14 mouse cellular contexts compared by ENCODE assay signal in genomic region chr15:80598750-80599149, GRCm38 (mm10). TPM values are rescaled to one million over a fixed set of nuclear protein-coding genes. Genes with fewer than 3 reads are reported as not detected.
DNase-seq lines count a peak whose midpoint lies in the region; ATAC-seq and TF ChIP-seq lines count a peak whose summit lies in the region.
"Had no signal": no experiment of that assay in that cellular context is flagged by ENCODE, and none has a peak within 500 bp of the region (broad histone marks: within the 10 kb centered on the region; RNA-seq: fewer than 3 reads in every experiment).

No protein-coding gene starts in this region.

- no peaks in the 10 kb centered on the region for H3K9me3 ChIP-seq in heart, embryonic 12.5 days (replicated peaks)
- no peaks in the 10 kb centered on the region for H3K9me3 ChIP-seq in kidney, postnatal 0 days (replicated peaks; ENCODE audit: low read length)
- H3K9me3 ChIP-seq in CH12.LX (replicated peaks; ENCODE audit: low read length), result no peaks in the 10 kb centered on the region
- no peaks in the 10 kb centered on the region for H3K9me3 ChIP-seq in limb, embryonic 15.5 days
- H3K9me3 ChIP-seq: hindbrain, embryonic 15.5 days; midbrain, embryonic 15.5 days had no signal

- no peak for DNase-seq in heart, postnatal 25 days (ENCODE audit: low spot score)
- DNase-seq in kidney, postnatal 0 days (ENCODE audit: low spot score), result no peak
- no peak for DNase-seq in kidney, postnatal 14 days
- DNase-seq in CH12.LX (ENCODE audit: extremely low read depth), result no peak
- no peak for DNase-seq in retina, embryonic 14.5 days (ENCODE audit: low spot score)
- DNase-seq in cerebellum, adult 11-12 months, result no peak
- DNase-seq: cerebellum, adult 2 months; right cerebral cortex, postnatal 14 days; thymus, postnatal 4 days had no signal

- H3K4me2 ChIP-seq in heart, embryonic 12.5 days, result peak overlapping the region; percentile 53
- peak overlapping the region; percentile 43 for H3K4me2 ChIP-seq in kidney, postnatal 0 days (ENCODE audit: low read length)
- H3K4me2 ChIP-seq in CH12.LX (ENCODE audit: insufficient read depth, low read depth, poor library complexity, severe bottlenecking), result 0 out of 2 replicates have a peak overlapping the region, but pooled peaks have one; percentile 97
- peak overlapping the region; percentile 24; the same call in 1 of the 2 replicates for H3K4me2 ChIP-seq in limb, embryonic 15.5 days
- H3K4me2 ChIP-seq: hindbrain, embryonic 15.5 days; midbrain, embryonic 15.5 days had no signal

- no peak overlapping the region for H3K9ac ChIP-seq in heart, embryonic 12.5 days
- no peak overlapping the region for H3K9ac ChIP-seq in kidney, postnatal 0 days (ENCODE audit: low read depth, low read length)
- H3K9ac ChIP-seq in CH12.LX (ENCODE audit: insufficient read depth, low read depth), result no peak overlapping the region
- H3K9ac ChIP-seq in limb, embryonic 15.5 days, result no peak overlapping the region
- H3K9ac ChIP-seq: hindbrain, embryonic 15.5 days; midbrain, embryonic 15.5 days had no signal

- in situ Hi-C loops in CH12.LX (cut with MboI; ENCODE audit: low pct_ligation_motif_present, low pct_unique_long_range_greater_than_20kb, low sequenced_read_pairs), result no loop called here

- TF ChIP-seq CTCF in kidney, postnatal 0 days (IDR thresholded peaks at IDR 0.05; ENCODE audit: low read depth), result no peak
- no peak for TF ChIP-seq CTCF in CH12.LX (conservative IDR thresholded peaks at IDR 0.05 in 1 of 2, IDR thresholded peaks at IDR 0.05 in 1 of 2; ENCODE audit: low read depth in 2 of 2, low read length in 2 of 2)

- TF ChIP-seq EP300 in CH12.LX (IDR thresholded peaks at IDR 0.05; ENCODE audit: low read length), result no peak

- no peaks in the 10 kb centered on the region for H3K27me3 ChIP-seq in heart, embryonic 12.5 days (replicated peaks)
- H3K27me3 ChIP-seq in kidney, postnatal 0 days (ENCODE audit: insufficient read depth, low read length), result no peaks in the 10 kb centered on the region
- H3K27me3 ChIP-seq in CH12.LX (replicated peaks), result no peaks in the 10 kb centered on the region
- no peaks in the 10 kb centered on the region for H3K27me3 ChIP-seq in limb, embryonic 15.5 days
- H3K27me3 ChIP-seq: hindbrain, embryonic 15.5 days; midbrain, embryonic 15.5 days had no signal

- no peak overlapping the region for H3K27ac ChIP-seq in heart, embryonic 12.5 days (ENCODE audit: poor library complexity, severe bottlenecking)
- H3K27ac ChIP-seq in kidney, postnatal 0 days, result no peak overlapping the region
- no peak overlapping the region for H3K27ac ChIP-seq in CH12.LX (ENCODE audit: insufficient read depth, low read depth)
- H3K27ac ChIP-seq in limb, embryonic 15.5 days, result no peak overlapping the region
- H3K27ac ChIP-seq: hindbrain, embryonic 15.5 days; midbrain, embryonic 15.5 days had no signal

- intact Hi-C loops in heart, postnatal 25 days (cut with DNase I), result no loop called here

- no peak for ATAC-seq in heart, embryonic 12.5 days (ENCODE audit: insufficient number of reproducible peaks, low FRiP score)
- ATAC-seq in kidney, postnatal 0 days (replicated peaks; ENCODE audit: low FRiP score, low read depth), result no peak
- no peak for ATAC-seq in limb, embryonic 15.5 days (ENCODE audit: insufficient number of reproducible peaks, low FRiP score, low TSS enrichment, low read depth)
- ATAC-seq: midbrain, embryonic 15.5 days had no signal

- TF ChIP-seq POLR2A in CH12.LX (IDR thresholded peaks at IDR 0.05; ENCODE audit: low read depth, low read length), result no peak

- peaks cover 25% of the 10 kb centered on the region for H3K4me1 ChIP-seq in heart, embryonic 12.5 days (replicated peaks)
- H3K4me1 ChIP-seq in kidney, postnatal 0 days (replicated peaks; ENCODE audit: insufficient read depth, low read length), result 0 out of 2 replicates have a peak, but pooled peaks cover 5% of the 10 kb centered on the region
- peaks cover 13 to 49% of the 10 kb centered on the region in 2 experiments for H3K4me1 ChIP-seq in CH12.LX (ENCODE audit: control insufficient read depth in 1 of 2, insufficient read depth in 2 of 2)
- H3K4me1 ChIP-seq in limb, embryonic 15.5 days, result peaks cover 23% of the 10 kb centered on the region
- H3K4me1 ChIP-seq: hindbrain, embryonic 15.5 days had no signal

- dilution Hi-C loops in CH12.LX (cut with MboI; ENCODE audit: extremely low pct_ligation_motif_present, extremely low pct_unique_long_range_greater_than_20kb, low sequenced_read_pairs), result no loop called here

- H3K79me2 ChIP-seq in CH12.LX (replicated peaks; ENCODE audit: control insufficient read depth, extremely low read depth, insufficient read depth, poor library complexity, severe bottlenecking), result no peaks in the 10 kb centered on the region

- no peak for TF ChIP-seq RAD21 in CH12.LX (IDR thresholded peaks at IDR 0.05; ENCODE audit: low read depth, low read length)

- H3K36me3 ChIP-seq in heart, embryonic 12.5 days, result no peaks in the 10 kb centered on the region
- no peaks in the 10 kb centered on the region for H3K36me3 ChIP-seq in kidney, postnatal 0 days (ENCODE audit: insufficient read depth, low read length)
- no peaks in the 10 kb centered on the region for H3K36me3 ChIP-seq in CH12.LX (replicated peaks in 1 of 2; ENCODE audit: control insufficient read depth in 1 of 2, insufficient read depth in 1 of 2, low read length in 1 of 2)
- no peaks in the 10 kb centered on the region for H3K36me3 ChIP-seq in limb, embryonic 15.5 days
- H3K36me3 ChIP-seq: hindbrain, embryonic 15.5 days; midbrain, embryonic 15.5 days had no signal

- no peak overlapping the region for H3K4me3 ChIP-seq in heart, embryonic 12.5 days
- H3K4me3 ChIP-seq in kidney, postnatal 0 days (replicated peaks; ENCODE audit: low read depth, low read length), result no peak overlapping the region
- H3K4me3 ChIP-seq in CH12.LX (replicated peaks in 1 of 3; ENCODE audit: low read depth in 2 of 3, low read length in 2 of 3, poor library complexity in 1 of 3), result no peak overlapping the region
- H3K4me3 ChIP-seq in limb, embryonic 15.5 days, result no peak overlapping the region; the same call in 1 of the 2 replicates
- H3K4me3 ChIP-seq: hindbrain, embryonic 15.5 days; midbrain, embryonic 15.5 days had no signal

- 72% methylated on average over 12 of the region's 12 CpGs for WGBS in heart, embryonic 12.5 days
- 53% methylated on average over 12 of the region's 12 CpGs for WGBS in kidney, postnatal 0 days
- 24% methylated on average over 12 of the region's 12 CpGs for WGBS in limb, embryonic 15.5 days

TF ChIP-seq in CH12.LX, 34 proteins besides CTCF, POLR2A, EP300 and RAD21:
- no peak for TF ChIP-seq NELFE (IDR thresholded peaks at IDR 0.05; ENCODE audit: low read depth, low read length)
- TF ChIP-seq CHD1 (IDR thresholded peaks at IDR 0.05; ENCODE audit: low read depth, low read length), result no peak
- no peak for TF ChIP-seq ELF1 (IDR thresholded peaks at IDR 0.05; ENCODE audit: low read depth, low read length)
- no peak for TF ChIP-seq MXI1 (IDR thresholded peaks at IDR 0.05; ENCODE audit: low read depth, low read length)
- TF ChIP-seq HCFC1 (IDR thresholded peaks at IDR 0.05; ENCODE audit: low read depth, low read length), result no peak
- no peak for TF ChIP-seq MAZ (IDR thresholded peaks at IDR 0.05; ENCODE audit: low read depth, low read length)
- no peak for TF ChIP-seq KAT2A (IDR thresholded peaks at IDR 0.05; ENCODE audit: insufficient replicate concordance, low read length)
- TF ChIP-seq ZMIZ1 (IDR thresholded peaks at IDR 0.05; ENCODE audit: low read depth, low read length), result no peak
- no peak for TF ChIP-seq POLR2AphosphoS2 (IDR thresholded peaks at IDR 0.05; ENCODE audit: low read depth, low read length)
- TF ChIP-seq TBP (conservative IDR thresholded peaks at IDR 0.05; ENCODE audit: low read depth, low read length), result no peak

RNA-seq across cellular contexts. Expression of gene Grap2, which starts 26.4 kb away (rescaled TPM):
- 11.2 and 12.0 TPM in 2 replicates for polyA plus RNA-seq in heart, embryonic 12.5 days (2016; fragmentation: Nextera tagmentation; extraction: Ambion mirVana)
- total RNA-seq in heart, postnatal 25 days (2021), result 1 to 10 TPM; 1.0 to 1.6 TPM
- polyA plus RNA-seq in kidney, postnatal 0 days (2015; fragmentation: Nextera tagmentation; extraction: Ambion mirVana), result 0.09 and 0.18 TPM in 2 replicates
- 1.5 TPM in 2 replicates for total RNA-seq in CH12.LX (2012; rRNA removed)
- total RNA-seq in CH12.LX (2014; rRNA removed), result 5.0 and 6.3 TPM in 2 replicates
- 5.8 and 6.2 TPM in 2 replicates for polyA plus RNA-seq in CH12.LX (2012; ENCODE audit: insufficient read length, low read depth)
- 1.1 and 1.2 TPM in 2 replicates for polyA plus RNA-seq in limb, embryonic 15.5 days (2015; fragmentation: Nextera tagmentation; extraction: Ambion mirVana)

RNA-seq across cellular contexts. Expression of gene Enthd1, which starts 33.8 kb away (rescaled TPM):
- polyA plus RNA-seq in heart, embryonic 12.5 days (2016; fragmentation: Nextera tagmentation; extraction: Ambion mirVana), result not detected in 2 replicates
- not detected for total RNA-seq in heart, postnatal 25 days (2021)
- not detected in 2 replicates for polyA plus RNA-seq in kidney, postnatal 0 days (2015; fragmentation: Nextera tagmentation; extraction: Ambion mirVana)
- not detected in 2 replicates for total RNA-seq in CH12.LX (2012; rRNA removed)
- not detected in 2 replicates for total RNA-seq in CH12.LX (2014; rRNA removed)
- not detected in 2 replicates for polyA plus RNA-seq in CH12.LX (2012; ENCODE audit: insufficient read length, low read depth)
- 0.09 TPM in 1 of 2 replicates, not detected in the other for polyA plus RNA-seq in limb, embryonic 15.5 days (2015; fragmentation: Nextera tagmentation; extraction: Ambion mirVana)
- polyA plus RNA-seq: cerebellum, adult 2 months; hindbrain, embryonic 15.5 days; midbrain, embryonic 15.5 days; neural tube, embryonic 14.5 days had no signal

Comparison
In these comparisons a context has a peak if more than half of its experiments do, and no peak if none do; other contexts are left out.
1. H3K4me2 ChIP-seq: peak in every context shown above with its lines; median percentile 97 in CH12.LX; 53 in heart, embryonic 12.5 days; 43 in kidney, postnatal 0 days; 24 in limb, embryonic 15.5 days.